Mouse (Mus musculus) midbrain, embryonic 16.5 days (tissue): ENCODE measurements around the gene Gemin5. TPM values are rescaled to one million over a fixed set of nuclear protein-coding genes. Genes with fewer than 3 reads are reported as not detected.
A peak's percentile ranks its signal among the peaks of the same experiment; 100 is the strongest.

ENCODE experiments used
- ATAC-seq: fragments of 200-750 bp; cut with Nextera tagmentation; 2 replicates; pipeline ENCODE4 v1.8.0; 2017; ENCODE audit warnings: moderate TSS enrichment
- H3K27ac ChIP-seq: fragments of 300-500 bp; sonication (generic); 2 replicates; pipeline ENCODE4 v1.5.1; 2014; ENCODE audit warnings: mild to moderate bottlenecking, low read length, mixed read lengths
- H3K27me3 ChIP-seq: fragments of 300-500 bp; sonication (generic); 2 replicates; pipeline ENCODE4 v1.6.1; 2014; ENCODE audit warnings: low read depth, low read length, mixed read lengths; ENCODE audit not compliant: control insufficient read depth, insufficient read depth
- H3K36me3 ChIP-seq: fragments of 300-500 bp; sonication (generic); 2 replicates; pipeline ENCODE4 v1.6.1; 2014; ENCODE audit warnings: mild to moderate bottlenecking, low read length, moderate library complexity, mixed read lengths; ENCODE audit not compliant: control insufficient read depth, insufficient read depth
- H3K4me1 ChIP-seq: fragments of 300-500 bp; sonication (generic); 2 replicates; pipeline ENCODE4 v1.6.1; 2014; ENCODE audit warnings: mild to moderate bottlenecking, low read length, mixed read lengths; ENCODE audit not compliant: control insufficient read depth, insufficient read depth
- H3K4me2 ChIP-seq: fragments of 300-500 bp; sonication (generic); 2 replicates; pipeline ENCODE4 v1.6.1; 2014; ENCODE audit warnings: mild to moderate bottlenecking, low read length, mixed read lengths
- H3K4me3 ChIP-seq: fragments of 300-500 bp; sonication (generic); 2 replicates; pipeline ENCODE4 v1.5.1; 2014; ENCODE audit warnings: low read depth, mild to moderate bottlenecking, low read length, moderate library complexity, mixed read lengths
- H3K9ac ChIP-seq: fragments of 300-500 bp; sonication (generic); 2 replicates; pipeline ENCODE4 v1.6.1; 2014; ENCODE audit warnings: low read depth, low read length, mixed read lengths
- H3K9me3 ChIP-seq: fragments of 300-500 bp; sonication (generic); replicated peaks from 2 replicates; pipeline ENCODE4 v1.6.1; 2014; ENCODE audit warnings: mild to moderate bottlenecking, low read length, mixed read lengths; ENCODE audit not compliant: control insufficient read depth, poor library complexity, severe bottlenecking
- WGBS: fragments of 180-500 bp; shearing (Covaris S2); extraction: QIAGEN DNeasy Blood & Tissue Kit; methylation state at CpG from one replicate; pipeline ENCODE4 v1.1.7; 2014; 5-methylcytosine and 5-hydroxymethylcytosine counted together
- polyA plus RNA-seq: library from polyadenylated mRNA; unstranded; fragments of >200 nt; fragmentation: Nextera tagmentation; extraction: Ambion mirVana; gene quantifications from 2 replicates; pipeline ENCODE4 v1.2.1, GENCODE M21; 2015

Gemin5 gene
- polyA plus RNA-seq, 1 experiment from 2014 or later, result 12.7 TPM

- Histone ChIP-seq H3K27me3 (peaks cover 3% of the 10 kb centered on the region; the same call in 1 of the 2 replicates), H3K27ac (no peak overlapping the region), H3K9me3 (no peaks in the 10 kb centered on the region), H3K9ac (no peak overlapping the region; the same call in 1 of the 2 replicates), H3K4me3 (peak overlapping the region; percentile 27), H3K4me2 (peak overlapping the region; percentile 57), H3K36me3 (no peaks in the 10 kb centered on the region), H3K4me1 (peaks cover 3% of the 10 kb centered on the region; the same call in 1 of the 2 replicates)
- no peak for ATAC-seq
- WGBS, result 2% methylated on average over 30 of the region's 38 CpGs
These were observed 70.5 kb downstream of the Gemin5 start for GRCm38 (mm10) chr11:58097621-58098365.

GRCm38 (mm10) chr11:58096821-58097620 is 71.3 kb downstream of the Gemin5 start:
- no peak overlapping the region for H3K9ac ChIP-seq
- H3K4me1 ChIP-seq, result peaks cover 3% of the 10 kb centered on the region; the same call in 1 of the 2 replicates
- peak overlapping the region; percentile 57; the same call in 1 of the 2 replicates for H3K4me2 ChIP-seq
- no peaks in the 10 kb centered on the region for H3K9me3 ChIP-seq
- H3K36me3 ChIP-seq, result no peaks in the 10 kb centered on the region
- no peak overlapping the region; the same call in 1 of the 2 replicates for H3K4me3 ChIP-seq
- no peak for ATAC-seq
- no peak overlapping the region for H3K27ac ChIP-seq
- H3K27me3 ChIP-seq, result peaks cover 3% of the 10 kb centered on the region; the same call in 1 of the 2 replicates
- WGBS, result 52% methylated on average over 20 of the region's 20 CpGs

GRCm38 (mm10) chr11:58096160-58096559 is 72.2 kb downstream of the Gemin5 start:
- no peaks in the 10 kb centered on the region for H3K9me3 ChIP-seq
- peaks cover 3% of the 10 kb centered on the region; the same call in 1 of the 2 replicates for H3K27me3 ChIP-seq
- H3K9ac ChIP-seq, result no peak overlapping the region
- no peak overlapping the region for H3K27ac ChIP-seq
- H3K4me1 ChIP-seq, result peaks cover 3% of the 10 kb centered on the region; the same call in 1 of the 2 replicates
- H3K4me3 ChIP-seq, result no peak overlapping the region
- no peaks in the 10 kb centered on the region for H3K36me3 ChIP-seq
- ATAC-seq, result no peak
- H3K4me2 ChIP-seq, result no peak overlapping the region
- 85% methylated on average over 5 of the region's 5 CpGs for WGBS

- H3K4me3 ChIP-seq, result no peak overlapping the region
- no peak overlapping the region for H3K27ac ChIP-seq
- no peaks in the 10 kb centered on the region for H3K36me3 ChIP-seq
- no peak overlapping the region for H3K9ac ChIP-seq
- no peaks in the 10 kb centered on the region for H3K9me3 ChIP-seq
- no peak overlapping the region for H3K4me2 ChIP-seq
- peaks cover 3% of the 10 kb centered on the region; the same call in 1 of the 2 replicates for H3K27me3 ChIP-seq
- H3K4me1 ChIP-seq, result peaks cover 3% of the 10 kb centered on the region; the same call in 1 of the 2 replicates
- WGBS, result 93% methylated on average over 1 of the region's 1 CpGs
- no peak for ATAC-seq
These were observed 72.8 kb downstream of the Gemin5 start for GRCm38 (mm10) chr11:58095561-58095960.

- no peak overlapping the region for H3K4me3 ChIP-seq
- 36% methylated on average over 4 of the region's 4 CpGs for WGBS
- peaks cover 3% of the 10 kb centered on the region; the same call in 1 of the 2 replicates for H3K4me1 ChIP-seq
These were observed 73.6 kb downstream of the Gemin5 start for GRCm38 (mm10) chr11:58094766-58095165.

GRCm38 (mm10) chr11:58093021-58093528 is 75.3 kb downstream of the Gemin5 start, which contains the start of gene Gm12248:
Gene Gm12248 (minus strand): TSS chr11:58093134.
- no peak within 1 kb of the TSS for H3K9ac ChIP-seq
- no peak within 1 kb of the TSS for H3K4me3 ChIP-seq
- H3K4me2 ChIP-seq, result no peak within 1 kb of the TSS
- H3K4me1 ChIP-seq, result peaks cover 3% of the 10 kb centered on the region; the same call in 1 of the 2 replicates
- no peak within 1 kb of the TSS for H3K27ac ChIP-seq
- WGBS, result 22% methylated on average over 12 of the region's 12 CpGs
- no peaks in the 10 kb centered on the region for H3K27me3 ChIP-seq
- no peak for ATAC-seq
- no peaks in the 10 kb centered on the region for H3K9me3 ChIP-seq
- no peaks in the 10 kb centered on the region for H3K36me3 ChIP-seq

More at GRCm38 (mm10) chr11:58094766-58095165, 73.6 kb downstream of the Gemin5 start:
- Histone ChIP-seq H3K4me2 (no peak overlapping the region), H3K27me3 (peaks cover 3% of the 10 kb centered on the region; the same call in 1 of the 2 replicates), H3K27ac (no peak overlapping the region), H3K9me3 (no peaks in the 10 kb centered on the region), H3K9ac (no peak overlapping the region), H3K36me3 (no peaks in the 10 kb centered on the region)
- ATAC-seq, result no peak

- Histone ChIP-seq H3K4me1 (no peaks in the 10 kb centered on the region), H3K27ac (no peak overlapping the region), H3K4me2 (no peak overlapping the region), H3K9me3 (no peaks in the 10 kb centered on the region), H3K27me3 (no peaks in the 10 kb centered on the region), H3K36me3 (no peaks in the 10 kb centered on the region), H3K9ac (no peak overlapping the region), H3K4me3 (no peak overlapping the region)
- 67% methylated on average over 4 of the region's 4 CpGs for WGBS
- ATAC-seq, result no peak
These were observed 75.8 kb downstream of the Gemin5 start for GRCm38 (mm10) chr11:58092541-58092940.

- no peaks in the 10 kb centered on the region for H3K27me3 ChIP-seq
- no peaks in the 10 kb centered on the region for H3K36me3 ChIP-seq
- no peak for ATAC-seq
- no peak overlapping the region for H3K27ac ChIP-seq
- WGBS, result 89% methylated on average over 6 of the region's 6 CpGs
- no peaks in the 10 kb centered on the region for H3K4me1 ChIP-seq
- no peak overlapping the region for H3K4me3 ChIP-seq
- H3K9ac ChIP-seq, result no peak overlapping the region
- H3K4me2 ChIP-seq, result no peak overlapping the region
- no peaks in the 10 kb centered on the region for H3K9me3 ChIP-seq
These were observed 86.6 kb downstream of the Gemin5 start for GRCm38 (mm10) chr11:58081716-58082115.
